Mouse (Mus musculus) heart, postnatal 25 days (tissue): ENCODE measurements at regions not wholly inside any gene's neighbourhood (a gene's known extent, or its start where the extent isn't known, plus 50 kb on each side); places are given as distances from the start of the nearest gene placed in this dataset.
"Not testable (repeated sequence)": the region's sequence is repeated elsewhere in the genome, so short reads cannot be mapped to it uniquely, and the experiment has no call there.

Source experiments
- DNase-seq: peaks from one replicate; pipeline ENCODE4 v3.0.0; 2022; ENCODE audit warnings: low spot score
- intact Hi-C: fragments of 180-260 bp; cut with DNase I; formaldehyde crosslinking; loops from one replicate; pipeline ENCODE4 v1.15.1; 2025

DNA sequence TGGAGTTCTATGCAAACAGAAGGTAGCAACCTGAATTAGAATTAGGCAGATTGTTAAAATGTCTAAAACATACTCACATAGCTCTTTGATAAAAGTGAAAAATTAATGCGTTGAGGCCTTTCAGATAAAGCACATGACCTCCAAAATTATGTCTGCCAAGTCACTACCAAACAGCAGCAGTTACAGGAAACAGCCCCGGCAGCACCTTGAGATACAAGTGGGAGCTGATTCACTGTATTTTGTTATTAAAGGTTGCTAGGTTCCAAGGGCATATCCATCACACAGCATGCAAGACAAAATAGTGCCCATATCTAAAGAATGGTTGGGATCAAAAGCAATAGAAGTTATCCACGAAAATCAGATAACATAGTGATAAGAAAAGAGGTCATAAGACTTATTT lies 248.3 kb downstream of the Pros1 start:
- no peak for DNase-seq
- intact Hi-C loops: no loop called here

DNA sequence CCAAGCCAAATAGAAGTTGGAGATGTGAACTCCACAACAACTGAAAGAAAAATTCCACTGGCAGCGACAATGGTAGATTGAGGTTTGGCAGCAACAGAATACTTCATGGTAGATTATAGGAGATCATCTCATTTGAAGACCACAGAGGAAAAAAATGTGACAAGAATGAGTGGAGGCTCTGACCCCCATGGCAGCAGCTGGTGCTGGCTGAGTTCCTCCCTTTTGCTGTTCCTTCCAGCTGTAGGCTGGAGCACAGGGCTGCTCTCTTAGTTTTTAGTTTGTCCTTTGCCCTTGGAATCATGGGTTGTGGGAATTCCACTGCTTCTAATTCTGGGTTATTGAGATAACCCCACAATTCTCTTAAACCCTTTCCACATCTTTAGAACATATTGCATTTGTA lies 248.8 kb downstream of the Pros1 start:
- no peak for DNase-seq
- intact Hi-C loops: no loop called here

DNA sequence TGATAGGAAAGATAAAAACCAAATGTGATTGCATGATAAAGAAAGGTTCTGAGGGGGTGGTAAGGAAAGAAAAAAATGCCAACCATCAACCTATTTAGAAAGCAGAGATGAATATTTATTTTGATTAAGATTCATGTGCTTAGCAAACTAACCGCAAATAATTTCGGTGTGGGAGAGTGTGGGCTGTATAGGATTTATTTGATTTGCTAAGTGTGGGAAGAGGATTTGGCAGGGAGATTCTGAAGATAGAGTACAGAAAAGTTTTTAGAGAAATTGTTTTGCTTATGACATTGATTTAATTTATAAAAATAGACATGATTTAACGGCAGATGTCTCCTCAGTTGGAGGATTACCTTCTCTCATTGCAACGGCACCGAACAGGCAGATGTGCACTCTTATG lies 250.3 kb downstream of the Pros1 start:
- intact Hi-C loops: no loop called here
- DNase-seq: no peak

DNA sequence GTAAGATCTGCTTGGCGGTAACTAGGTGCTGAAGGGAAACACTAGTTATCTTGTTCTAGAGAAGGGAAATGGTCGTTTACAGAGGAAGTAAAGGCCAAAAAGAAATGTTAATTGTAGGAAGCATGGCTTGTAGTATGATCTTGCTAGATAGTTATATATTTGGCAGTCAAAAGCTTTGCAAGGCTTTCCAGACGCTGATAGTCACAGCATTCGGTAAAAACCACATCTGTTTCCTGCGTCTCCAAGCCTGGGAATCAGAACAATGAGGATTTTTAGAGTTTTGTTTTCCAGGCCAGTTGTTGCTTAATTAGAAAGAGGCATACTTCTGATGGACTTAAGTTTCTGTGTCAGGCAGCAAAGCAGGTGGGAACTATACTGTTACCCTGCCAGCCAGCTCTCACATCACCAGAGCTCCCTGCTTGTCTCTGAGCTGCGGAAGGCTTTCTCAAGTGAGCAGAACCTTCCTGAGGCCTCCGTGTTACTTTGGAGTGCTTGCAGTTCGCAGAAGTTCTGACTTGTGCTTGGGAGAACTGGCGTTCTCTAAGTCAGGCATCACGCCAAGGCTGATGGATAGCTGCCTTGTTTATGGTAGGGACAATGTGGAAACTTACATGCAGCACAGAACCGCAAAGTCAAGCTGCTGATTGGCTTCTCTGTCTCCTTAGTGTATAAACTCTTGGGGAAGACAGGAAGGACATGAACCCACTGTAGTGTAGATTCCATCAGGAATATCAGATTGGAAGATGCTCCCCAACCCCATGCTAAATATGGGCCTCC lies 251.0 kb downstream of the Pros1 start:
- DNase-seq: no peak
- intact Hi-C loops: no loop called here

DNA sequence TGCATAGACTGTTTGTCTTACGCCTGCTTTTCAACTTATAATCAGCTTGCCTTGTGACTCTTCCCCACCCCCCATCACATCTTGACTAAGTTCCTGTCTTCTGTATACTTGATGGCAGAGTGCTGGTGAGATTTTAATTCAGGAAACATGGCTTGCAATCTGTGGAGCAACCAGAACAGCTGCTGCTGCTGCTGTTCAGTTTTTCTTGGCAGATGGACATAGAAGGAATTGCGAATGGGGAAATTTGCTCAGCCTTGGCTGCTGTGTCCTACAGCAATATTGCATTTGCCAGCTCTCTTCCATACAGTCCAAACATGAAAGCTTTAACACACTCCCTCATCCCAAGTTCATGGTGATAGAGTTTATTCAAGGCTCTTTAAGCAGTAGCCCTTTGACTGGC lies 262.3 kb downstream of the Pros1 start:
- DNase-seq: peak; percentile 2
- intact Hi-C loops: no loop called here

DNA sequence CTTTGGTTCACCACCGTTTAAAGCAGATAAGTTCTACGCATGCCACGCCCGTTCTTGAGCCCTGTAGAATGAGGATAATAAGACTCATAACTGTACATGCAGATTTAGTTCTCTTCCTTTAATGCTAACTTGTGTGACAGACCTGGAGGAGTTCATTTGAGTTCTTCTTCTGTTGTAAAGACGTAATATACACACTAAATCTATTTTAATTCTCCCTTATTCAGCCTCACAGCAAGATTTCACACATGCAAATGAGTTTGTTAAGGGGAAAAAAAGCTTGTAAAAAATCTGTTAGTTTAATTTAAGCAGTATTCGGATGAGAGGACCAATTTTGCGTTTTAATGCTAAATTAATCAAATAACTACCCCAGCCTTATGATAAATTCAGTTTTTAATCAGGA lies 264.6 kb downstream of the Pros1 start:
- no peak for DNase-seq
- intact Hi-C loops: no loop called here

DNA sequence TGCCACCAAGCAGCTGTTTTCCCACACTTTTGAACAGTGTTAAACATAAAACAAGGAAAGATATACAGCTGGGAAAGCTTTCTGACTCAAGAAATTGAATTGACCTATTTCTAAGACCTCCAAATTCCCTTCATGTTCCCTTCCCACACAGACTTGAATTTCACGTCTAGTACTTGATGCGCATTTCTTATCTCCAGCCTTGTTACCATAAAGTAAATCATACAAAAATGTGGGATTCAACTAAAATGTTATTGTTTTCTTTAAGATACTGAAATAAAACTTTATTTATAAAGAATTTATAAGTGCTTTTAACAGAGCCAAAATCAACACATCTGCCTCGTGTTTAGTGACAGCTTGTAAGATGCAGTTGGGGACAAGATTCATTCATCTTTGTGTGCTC lies 289.7 kb downstream of the Pros1 start:
- no peak for DNase-seq
- intact Hi-C loops: no loop called here

DNA sequence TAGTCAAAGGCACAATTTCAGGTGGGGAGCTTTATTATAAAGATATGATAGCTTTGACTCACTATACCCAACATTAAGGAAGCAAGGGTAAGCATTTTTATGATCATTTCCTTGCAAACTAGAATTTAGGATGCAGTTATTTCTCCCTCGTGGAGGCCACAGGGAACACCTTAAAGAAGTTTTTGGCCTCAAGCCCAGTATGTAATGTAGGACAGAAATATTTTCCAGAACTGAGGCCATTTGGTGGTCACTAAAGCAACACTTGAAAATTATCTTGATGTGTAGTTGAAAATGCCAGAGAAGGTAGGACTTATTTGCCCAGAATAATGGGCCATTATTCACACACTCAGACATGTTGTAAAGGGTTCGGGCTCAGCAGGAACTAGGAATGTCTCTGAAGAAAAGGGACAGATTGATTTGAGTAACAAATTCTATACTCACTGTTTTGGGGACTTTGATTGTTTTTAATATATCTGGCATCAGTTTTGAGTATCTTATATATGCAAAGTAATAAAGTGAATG lies 301.3 kb downstream of the Pros1 start:
- intact Hi-C loops: no loop called here
- DNase-seq: no peak

DNA sequence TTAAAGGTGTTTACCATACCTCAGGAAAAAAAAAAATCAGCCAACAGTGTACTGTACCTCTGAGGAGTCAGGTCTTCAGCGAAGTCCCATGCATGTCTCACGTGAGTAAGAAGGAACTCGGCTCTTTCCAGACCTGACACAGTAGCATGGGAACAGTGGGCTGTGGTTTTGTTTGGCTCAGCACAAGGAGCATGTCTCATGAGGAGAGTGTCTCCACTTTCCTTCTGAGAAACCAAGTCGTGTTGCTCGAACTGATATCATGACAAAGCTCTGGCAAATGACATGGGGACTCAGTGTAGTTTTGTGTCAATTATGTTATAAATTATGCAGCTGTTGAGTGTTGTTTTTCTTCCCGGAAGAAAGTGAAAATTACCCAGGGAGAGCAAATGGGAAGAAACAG lies 316.0 kb downstream of the Pros1 start:
- intact Hi-C loops: no loop called here

DNA sequence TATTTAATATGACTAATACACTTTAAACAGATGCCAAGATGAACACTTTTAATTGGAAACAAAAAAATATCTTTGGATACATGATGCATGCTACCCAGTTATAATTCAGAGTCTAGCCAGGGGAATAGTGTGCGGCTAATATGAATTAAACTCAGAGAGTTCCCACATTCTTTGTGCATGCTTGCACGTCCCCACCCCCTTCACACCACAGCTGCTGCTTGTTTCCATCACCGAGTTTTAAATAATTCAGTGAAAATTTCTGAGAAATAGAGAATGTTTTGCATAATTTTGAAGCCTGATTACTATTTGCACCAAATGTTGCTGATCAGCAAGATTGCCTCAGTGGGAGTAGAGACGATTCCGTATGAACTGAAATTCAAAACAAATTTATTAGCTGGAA lies 325.1 kb downstream of the Pros1 start:
- DNase-seq: no peak
- intact Hi-C loops: no loop called here

More for the DNA sequence above, 316.0 kb downstream of the Pros1 start:
- DNase-seq: no peak

DNA sequence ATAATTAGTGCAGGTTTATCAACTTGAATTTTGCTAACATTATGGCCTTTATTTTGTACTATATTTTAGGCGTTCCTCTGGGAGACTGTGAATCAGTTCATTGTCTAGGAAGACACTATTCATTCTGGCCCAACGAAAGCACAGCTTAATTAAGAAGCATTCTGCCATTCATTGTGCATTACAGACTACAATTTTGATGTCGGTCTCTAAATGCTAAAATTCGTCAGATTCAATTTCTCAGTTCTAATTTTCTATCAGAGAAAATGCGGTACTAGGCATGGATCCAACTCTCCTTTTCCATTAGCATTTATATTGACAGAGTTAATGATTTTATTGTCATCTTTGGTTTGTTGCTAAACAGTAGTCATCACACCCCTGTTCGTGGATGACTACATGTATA lies 337.1 kb downstream of the Pros1 start:
- intact Hi-C loops: no loop called here

DNA sequence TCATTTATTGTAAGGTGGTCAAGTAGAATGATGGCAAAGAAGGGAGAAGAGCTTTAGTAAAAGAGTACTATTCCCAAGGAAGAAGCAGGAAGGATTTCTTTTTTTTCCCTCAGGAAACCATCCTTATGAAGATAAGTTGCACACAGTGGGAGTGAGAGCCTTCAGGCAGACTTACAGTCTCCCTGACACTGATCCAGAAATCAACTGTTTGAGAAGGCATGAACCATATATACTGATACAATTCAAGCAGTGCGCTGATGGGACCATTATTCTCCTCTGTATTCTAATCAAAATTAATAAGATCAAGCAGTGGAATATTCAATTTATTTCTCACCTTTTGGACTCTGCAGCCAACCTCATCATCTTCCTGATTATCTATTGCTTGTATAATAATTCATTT lies 337.5 kb downstream of the Pros1 start:
- DNase-seq: no peak
- intact Hi-C loops: no loop called here

More for the DNA sequence above, 337.1 kb downstream of the Pros1 start:
- DNase-seq: no peak

DNA sequence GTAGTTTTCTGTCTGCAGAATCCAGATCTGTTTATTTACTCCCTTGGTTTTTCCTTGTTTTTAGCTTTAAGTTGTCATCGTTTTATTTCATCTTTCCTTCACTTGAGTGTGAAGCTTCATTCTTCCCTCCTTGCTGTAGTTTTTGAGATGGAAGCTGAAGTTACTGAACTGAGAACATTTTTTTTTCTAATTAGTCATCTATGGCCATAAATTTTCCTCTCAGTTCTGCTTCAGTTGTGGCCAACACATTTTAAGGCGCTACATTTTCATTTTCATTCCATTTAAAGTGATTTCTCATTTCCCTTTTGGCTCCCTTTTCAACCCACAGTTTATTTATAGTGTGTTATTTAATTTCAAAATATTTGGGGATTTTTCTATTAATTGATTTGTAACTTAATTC lies 340.5 kb downstream of the Pros1 start:
- DNase-seq: no peak
- intact Hi-C loops: no loop called here

DNA sequence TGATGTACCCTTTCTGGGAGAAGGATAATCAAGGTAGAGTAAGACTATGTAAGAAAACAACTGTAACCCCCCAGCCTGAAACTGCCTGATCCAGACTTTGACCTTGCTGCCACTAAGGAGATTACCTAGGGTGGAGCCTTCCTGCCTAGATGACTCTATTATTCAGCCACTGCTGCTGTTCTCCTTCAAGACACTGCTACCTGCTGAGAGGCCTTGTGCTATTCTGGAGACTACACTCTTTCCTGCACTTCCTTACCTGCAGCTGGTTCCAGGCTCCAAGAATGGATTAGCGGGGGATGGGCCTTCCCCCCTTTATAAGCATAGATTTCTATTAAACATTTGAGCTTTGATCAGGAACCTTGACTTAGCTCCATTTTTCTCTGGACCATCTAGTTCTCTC lies 359.4 kb downstream of the Pros1 start:
- intact Hi-C loops, DNase-seq: not testable (repeated sequence)

DNA sequence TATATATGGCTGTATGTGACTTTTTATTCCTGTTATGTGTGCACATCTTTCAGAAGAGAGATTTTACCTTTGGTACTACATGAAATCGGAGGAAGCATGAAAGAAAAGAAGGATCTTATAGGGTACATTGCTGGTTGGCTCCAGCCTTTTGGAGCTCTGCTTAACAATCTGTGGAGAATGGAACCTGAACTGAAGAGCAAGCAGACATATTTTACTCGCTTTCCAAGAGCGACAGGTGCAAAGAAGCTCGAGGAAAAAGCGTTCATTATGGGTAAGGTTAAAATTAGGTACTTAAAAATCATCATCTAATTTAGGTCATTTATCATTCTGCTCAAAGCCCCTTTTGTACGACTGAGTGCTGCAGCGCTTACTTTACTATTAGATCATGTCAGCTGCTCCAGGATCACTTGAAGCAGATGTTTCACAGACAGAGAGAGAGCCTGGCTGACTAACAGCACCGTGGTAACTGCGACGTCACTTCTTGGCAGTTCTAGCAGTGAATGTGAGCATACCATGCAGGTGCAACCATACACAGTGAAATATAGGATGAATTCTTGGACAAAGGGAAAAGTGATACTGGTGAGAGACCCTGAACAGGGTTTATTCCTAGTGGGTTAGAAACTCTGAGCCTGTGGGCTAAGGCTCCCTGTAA lies 366.2 kb downstream of the Pros1 start:
- intact Hi-C loops: no loop called here
- DNase-seq: no peak

DNA sequence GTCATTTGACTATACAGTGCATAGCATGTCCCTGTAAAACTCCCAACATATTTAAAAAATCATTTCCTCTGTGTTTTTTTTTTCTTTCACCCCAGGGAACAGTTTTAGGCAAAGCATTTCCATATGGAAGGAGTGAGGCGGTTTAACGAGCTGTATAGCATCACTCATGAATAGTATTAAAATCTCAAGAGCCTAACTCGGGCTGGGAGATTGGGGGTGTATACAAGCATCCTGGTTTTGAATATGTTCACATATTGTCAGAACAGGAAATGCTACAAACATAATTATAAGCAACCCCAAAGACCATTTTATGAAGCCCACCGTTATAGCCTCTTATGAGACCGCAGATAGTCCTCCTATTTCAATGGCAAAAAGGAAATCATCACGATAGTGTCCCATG lies 370.5 kb downstream of the Pros1 start:
- intact Hi-C loops: no loop called here
- no peak for DNase-seq

DNA sequence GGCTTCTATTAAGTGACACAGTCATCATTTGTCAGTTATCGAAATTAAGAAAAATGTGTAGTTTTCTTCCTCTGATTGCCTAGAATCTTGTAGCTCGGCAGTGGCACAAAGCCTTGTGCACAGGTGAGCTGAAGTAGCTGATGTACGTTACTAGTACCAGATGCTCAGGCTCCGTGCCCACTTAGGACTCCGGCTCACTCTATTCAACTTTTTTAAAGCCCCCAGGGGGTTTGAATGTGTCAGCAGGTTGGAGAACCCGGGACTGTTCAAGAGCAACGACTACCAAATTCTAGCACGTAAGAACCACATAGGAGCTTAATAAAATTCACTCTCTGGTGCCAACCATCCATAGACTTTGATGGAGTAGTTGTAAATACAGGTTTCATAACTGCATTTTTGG lies 371.0 kb downstream of the Pros1 start:
- DNase-seq: no peak
- intact Hi-C loops: no loop called here

DNA sequence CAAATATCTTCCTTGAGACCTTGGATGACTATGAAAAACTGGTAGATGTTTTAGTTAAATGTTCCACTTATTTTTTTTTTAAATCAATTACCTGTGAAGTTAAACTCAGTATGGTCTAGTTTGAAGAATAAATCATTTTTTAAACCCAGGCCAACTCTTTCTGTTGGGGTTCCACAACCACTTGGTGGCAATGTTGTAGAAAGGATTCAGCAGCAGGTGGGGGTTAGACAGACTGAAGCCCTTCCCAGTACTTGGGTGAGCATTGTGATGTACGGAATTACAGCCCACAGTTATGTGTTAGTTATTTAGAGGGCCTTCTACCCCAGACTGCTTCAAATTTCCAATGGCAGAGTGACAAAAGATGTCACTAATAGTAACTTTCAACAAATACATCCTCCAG lies 375.0 kb downstream of the Pros1 start:
- intact Hi-C loops: no loop called here
- no peak for DNase-seq

DNA sequence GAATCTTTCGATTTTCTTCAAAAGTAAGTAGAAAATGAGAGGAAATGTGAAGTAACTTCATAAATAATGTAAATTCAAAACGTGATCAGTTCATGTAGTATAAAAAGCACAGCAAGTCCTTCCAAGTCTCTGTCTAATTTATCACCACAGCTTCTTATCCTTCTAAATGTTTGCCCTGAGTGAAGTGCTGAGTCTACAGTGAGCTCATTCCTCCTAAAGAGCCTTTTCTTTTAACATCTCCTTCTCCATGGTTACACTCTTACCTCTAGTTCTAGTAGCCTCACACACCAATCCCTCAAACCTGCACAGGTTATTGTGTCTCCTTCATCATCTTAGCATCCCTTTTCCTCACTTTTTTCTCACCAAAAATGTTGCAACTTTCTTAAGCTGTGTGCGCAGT lies 375.5 kb downstream of the Pros1 start:
- intact Hi-C loops: no loop called here
- DNase-seq: no peak

DNA sequence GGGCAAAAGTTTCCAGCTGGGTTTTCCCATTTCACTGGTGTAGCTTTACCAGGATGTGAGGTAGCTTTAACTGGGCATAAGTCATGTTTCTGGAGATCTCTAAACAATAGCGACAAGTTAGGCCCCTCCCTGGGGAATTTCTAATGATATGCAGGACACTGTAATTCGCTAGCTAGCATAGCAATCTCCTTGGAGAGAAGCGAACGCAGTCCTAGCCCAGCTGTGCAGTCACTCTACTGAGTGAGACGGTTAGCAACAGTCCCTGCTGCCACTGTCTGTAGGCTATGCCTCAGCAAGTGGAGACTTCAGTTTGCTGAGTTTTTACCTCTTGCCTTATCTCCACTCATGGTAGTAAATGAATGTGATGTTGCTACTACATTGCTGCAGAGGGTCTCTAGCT lies 416.1 kb downstream of the Pros1 start:
- intact Hi-C loops: no loop called here
- DNase-seq: no peak

DNA sequence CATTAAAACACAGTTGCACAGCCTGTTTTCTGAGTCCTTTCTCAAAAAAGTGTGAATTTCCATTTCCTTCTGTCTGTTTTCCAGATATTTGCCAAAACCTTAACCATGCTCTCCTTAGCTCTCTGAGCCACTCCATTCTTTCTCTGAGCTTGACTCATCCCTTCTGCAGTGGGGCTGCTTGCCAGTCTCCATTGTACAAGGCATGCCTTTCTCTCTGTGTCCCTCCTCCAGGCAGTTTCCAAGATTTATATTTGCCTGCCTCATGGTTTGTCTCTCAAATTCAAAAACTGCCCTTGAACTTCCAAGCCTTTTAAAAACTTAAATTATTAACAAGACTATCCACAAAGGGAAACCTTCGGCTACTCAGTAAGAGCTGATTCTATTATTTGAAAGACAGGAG lies 423.4 kb downstream of the Pros1 start:
- intact Hi-C loops: no loop called here
- no peak for DNase-seq

DNA sequence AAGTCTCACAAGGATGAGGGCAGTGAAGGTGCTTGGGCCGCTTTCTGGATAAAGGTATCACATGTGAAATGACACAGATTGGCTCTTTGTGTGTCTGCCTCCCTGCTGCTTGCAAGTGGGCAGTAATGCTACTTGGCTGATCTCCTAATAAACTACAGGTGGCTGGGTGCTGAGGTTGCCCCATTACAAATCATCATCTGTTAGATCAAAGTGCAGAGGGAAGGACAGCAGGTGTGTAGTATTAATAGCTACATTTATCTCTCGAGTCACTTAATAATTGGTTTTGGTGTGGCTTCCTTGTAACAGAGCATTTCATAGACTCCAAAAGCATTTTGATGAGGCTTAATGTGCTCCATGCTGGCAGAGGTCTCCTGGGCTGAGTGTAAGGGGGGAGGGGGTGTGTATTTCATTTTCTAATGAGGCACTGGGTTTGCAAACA lies 424.2 kb downstream of the Pros1 start:
- no peak for DNase-seq
- intact Hi-C loops: no loop called here
